Mouse (Mus musculus) adrenal gland (tissue): ENCODE results near the gene Gid8.

Experiments
- intact Hi-C: fragments of 180-260 bp; cut with DNase I; formaldehyde crosslinking; loops from one replicate; pipeline ENCODE4 v1.15.1; 2025
- long read RNA-seq, 2 experiments: library from polyadenylated mRNA; unstranded; transcript quantifications; one replicate each; pipeline ENCODE4 v2.0.0; 2020; ENCODE audit warnings: borderline replicate concordance in 1 of 2; ENCODE audit not compliant: insufficient replicate concordance in 1 of 2

Gene Gid8
- long read RNA-seq, experiment 1, transcript Gid8-201 (5 exons, 1,655 nt): major isoform, 9 of 14 reads
- long read RNA-seq, experiment 1, partial matches to known transcripts: 2 of 14 reads
- long read RNA-seq, experiment 1, other reads (novel, unspliced or antisense): 3 of 14 reads
- long read RNA-seq, experiment 2, partial matches to known transcripts: 2 of 6 reads
- long read RNA-seq, experiment 2, other reads (novel, unspliced or antisense): 1 of 6 reads

DNA sequence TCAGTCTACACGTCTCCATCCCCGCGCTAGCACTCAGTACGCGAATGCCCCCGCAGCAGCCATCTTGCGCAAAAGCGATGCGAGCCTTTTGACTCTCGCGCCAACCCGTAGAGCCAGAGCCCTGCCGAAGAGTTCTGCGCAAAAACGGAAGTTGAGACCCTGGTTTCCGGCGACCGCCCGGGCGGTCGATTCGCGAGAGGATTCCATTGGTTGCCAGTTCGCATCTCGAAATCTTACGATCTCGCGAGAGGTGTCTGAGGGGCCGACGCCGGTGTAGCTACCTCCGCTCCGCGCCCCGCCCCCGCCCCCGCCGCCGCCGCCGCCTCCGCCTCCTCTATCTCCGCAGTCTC lies at the start of gene Gid8, which contains the start of gene Dido1:
Gid8 (plus strand) TSS at position 195 of the 350 bp plus-strand sequence.
Dido1 (minus strand) TSS at position 77 of the 350 bp plus-strand sequence.
- intact Hi-C loops: loop anchor here (5.0 kb wide), 1 partner anchor 33 kb away; no protein-coding TSS in a partner anchor

DNA sequence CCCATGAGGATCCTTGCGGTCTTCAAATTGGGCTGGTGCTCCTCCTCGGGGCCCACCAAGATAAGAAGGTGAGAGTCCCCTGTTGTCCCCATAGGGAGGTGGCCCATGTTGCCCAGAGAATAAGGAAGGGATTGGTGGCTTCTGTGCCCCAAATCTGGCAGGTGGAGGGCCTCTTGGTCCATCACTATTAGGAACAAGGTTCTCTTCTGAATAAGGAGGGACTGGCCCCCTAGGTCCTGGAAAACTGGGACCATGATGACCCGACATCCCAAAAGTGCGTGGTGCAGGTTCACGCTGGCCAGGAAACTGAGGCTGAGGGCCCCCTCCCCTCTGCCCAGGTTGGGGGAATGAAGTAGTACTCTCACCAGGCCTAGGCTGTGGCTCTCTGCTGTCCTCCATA lies 49.4 kb upstream of the Gid8 start:
- intact Hi-C loops: no loop called here

DNA sequence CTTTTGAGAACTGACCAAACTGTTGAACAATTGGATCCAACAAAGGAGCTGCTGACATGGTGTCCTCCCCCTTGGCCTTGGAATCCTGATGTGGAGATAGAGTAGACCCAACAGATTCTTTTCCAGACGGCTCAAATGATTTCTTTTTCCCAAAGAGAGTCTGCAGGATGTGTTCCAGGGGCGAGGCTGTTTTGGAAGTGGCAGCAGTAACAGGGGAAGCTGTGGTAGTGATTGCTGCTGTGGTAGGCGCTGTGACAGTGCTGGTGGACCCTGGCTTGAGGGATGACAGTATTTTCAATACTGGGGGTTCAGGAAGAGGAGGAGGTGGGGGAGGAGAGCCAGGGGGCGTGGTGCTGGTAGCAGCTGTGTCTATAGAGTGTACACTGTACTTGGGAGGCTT lies 47.9 kb upstream of the Gid8 start:
- intact Hi-C loops: no loop called here

DNA sequence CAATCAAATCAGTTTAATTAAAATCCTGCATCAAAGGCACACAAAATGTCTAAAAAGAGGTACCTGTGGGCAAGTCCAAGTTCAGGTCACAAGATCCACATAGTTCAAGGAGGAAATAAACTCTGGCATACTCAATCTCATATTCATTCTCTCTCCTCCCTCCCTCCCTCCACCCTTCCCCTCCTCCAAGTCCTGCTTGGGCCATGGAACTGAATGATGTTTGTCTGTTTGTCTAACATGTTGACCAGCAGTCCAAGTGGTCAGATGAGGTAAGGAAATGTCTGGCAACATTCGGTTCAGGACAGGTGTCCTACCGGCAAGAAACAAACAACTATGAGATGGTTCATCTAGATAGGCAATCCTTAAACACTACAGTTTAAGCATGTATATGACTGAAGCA lies 33.2 kb upstream of the Gid8 start:
- intact Hi-C loops: loop anchor here (5.0 kb wide), 2 partner anchors 36 to 71 kb away; partner anchors contain the start of gene Gid8

DNA sequence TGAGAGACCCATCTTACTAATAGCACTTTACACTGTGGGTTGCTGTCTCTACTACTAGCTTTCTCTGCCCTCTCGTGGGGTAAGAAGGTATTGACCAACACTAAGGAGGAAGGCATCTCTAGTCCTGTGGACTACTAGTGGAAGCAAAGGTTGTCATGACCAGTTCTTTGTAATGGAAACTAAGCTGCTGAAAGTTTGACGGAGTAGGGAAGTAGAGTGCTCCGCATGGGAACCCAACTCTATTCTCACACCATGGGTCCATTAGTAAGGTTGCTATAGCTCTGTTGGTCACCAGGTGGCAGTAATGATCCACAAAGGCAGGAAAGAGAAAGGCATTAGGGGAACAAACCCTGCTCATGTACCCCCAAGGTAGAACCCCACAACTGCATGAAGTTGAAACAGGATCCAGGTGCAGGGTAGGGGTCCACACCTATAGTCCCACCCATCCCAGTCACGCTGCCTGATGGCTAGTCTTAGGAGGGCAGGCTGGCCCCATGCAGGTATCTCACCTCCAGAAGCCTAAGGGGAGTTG lies 31.2 kb upstream of the Gid8 start:
- intact Hi-C loops: loop anchor here (5.0 kb wide), 2 partner anchors 34 to 69 kb away; partner anchors contain the start of gene Gid8

DNA sequence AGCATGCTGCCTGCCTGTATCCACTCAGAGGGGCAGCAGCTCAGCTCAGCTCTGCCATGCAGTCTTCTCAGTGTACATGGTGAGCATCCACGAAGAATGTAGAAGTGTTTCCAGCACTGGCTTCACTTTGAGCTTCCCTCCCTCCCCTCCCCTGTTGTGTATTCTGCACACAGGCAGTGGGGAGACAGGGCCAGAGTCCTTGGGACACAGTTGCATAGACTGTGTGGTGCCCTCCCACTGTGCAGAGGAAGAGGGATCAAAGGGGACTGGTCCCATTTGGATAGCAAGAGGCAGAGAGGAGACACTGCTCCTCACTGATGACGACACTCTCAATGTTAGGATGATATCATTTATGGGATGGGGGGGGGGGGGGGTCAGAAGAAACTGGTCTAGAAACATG lies 28.7 kb upstream of the Gid8 start:
- intact Hi-C loops: loop anchor here (5.0 kb wide), 1 partner anchor 46 kb away; the partner anchor contains the start of gene Slc17a9

DNA sequence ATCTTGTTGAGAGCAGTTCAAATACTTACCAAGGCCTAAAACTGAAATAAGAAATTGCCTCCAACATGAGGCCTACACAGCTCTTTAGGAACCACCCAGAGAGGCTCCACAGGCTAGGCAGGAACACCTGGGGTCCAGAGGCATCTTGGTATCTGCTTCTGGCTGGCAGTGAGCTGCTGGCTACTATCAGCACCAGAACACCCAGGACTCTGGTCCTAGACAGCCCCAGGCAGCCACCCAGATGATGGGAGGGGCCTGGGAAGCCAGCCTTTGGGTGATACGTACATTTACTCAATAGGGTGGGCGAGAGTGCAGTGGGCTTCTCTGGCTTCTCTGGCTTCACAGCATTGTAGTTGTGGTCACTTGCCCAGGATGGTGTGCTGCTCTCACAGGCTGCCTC lies 26.4 kb upstream of the Gid8 start:
- intact Hi-C loops: loop anchor here (5.0 kb wide), 1 partner anchor 44 kb away; the partner anchor contains the start of gene Slc17a9

DNA sequence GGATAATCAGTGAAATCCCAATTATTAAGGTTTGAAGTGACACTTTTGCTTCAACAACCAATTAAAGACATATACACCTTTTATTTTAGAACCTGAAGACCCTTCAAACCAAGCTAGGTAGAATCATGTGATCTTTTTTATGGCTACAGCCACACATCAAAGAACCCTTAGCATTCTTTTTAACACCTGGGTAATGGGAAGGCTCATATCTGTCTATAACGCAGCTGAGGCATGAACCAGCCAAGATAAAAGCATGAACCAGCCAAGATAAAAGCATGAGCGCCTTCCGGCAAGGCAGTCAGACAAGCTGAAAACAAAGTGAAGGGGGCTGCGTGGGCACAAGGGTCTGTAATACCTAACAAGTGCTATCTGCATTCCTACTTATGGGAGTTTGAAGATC lies 25.9 kb upstream of the Gid8 start:
- intact Hi-C loops: loop anchor here (5.0 kb wide), 1 partner anchor 43 kb away; the partner anchor contains the start of gene Slc17a9

DNA sequence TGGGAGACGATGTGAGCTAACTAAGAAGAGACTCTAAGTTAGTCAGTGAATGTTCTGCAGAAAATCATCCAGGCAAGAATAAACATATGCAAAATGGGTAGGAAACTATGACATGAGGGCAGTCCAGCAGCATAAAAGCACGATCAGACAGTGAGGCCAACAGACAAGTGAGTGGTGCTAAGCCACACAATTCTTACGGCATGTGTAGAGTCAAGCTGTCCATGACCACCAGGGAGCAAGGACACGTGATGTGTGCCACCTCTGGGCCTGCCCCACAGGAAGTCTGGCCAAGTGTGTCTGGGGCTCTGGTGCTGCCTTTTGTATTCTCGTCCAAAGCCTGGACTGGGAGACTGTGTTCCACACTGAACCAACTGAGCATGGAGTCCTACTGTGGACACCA lies 20.1 kb upstream of the Gid8 start:
- intact Hi-C loops: no loop called here

DNA sequence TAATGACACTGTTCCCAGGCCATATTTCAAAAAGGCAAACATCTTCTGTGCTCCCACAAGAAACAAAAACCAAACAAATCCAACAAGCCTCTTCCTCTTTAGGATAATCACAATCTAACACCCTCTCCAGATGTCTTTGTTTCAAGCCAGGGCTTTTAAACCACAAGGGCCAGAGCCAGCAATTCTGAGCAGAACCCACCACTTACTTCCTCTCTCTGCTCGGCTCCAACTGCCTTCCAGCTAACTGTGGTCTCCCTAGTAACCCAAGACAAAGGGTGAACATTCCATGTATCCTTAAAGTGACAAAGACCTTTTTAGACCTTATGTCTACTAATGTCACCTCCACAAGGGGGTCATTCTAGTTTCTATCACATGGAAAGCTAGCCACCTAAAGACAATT lies 17.3 kb upstream of the Gid8 start:
- intact Hi-C loops: no loop called here

DNA sequence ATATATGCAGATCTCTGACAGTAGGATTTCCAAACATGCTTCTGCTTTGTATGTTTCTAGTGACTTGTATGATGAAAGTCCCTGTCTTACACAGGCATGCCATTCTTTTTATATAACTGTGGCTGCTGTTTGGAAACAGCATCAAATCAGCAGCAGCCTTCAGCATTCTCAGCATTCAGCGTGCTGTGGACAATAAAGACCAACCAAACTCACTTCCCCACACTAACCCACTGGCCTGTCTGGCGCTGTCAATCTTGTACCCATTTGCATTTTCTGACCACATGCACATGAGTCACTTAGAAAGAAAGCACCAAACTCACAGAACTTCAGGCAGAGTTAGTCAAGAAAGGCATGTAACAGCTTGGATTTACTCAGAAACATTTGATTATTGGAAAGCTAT lies 14.7 kb upstream of the Gid8 start:
- intact Hi-C loops: no loop called here

DNA sequence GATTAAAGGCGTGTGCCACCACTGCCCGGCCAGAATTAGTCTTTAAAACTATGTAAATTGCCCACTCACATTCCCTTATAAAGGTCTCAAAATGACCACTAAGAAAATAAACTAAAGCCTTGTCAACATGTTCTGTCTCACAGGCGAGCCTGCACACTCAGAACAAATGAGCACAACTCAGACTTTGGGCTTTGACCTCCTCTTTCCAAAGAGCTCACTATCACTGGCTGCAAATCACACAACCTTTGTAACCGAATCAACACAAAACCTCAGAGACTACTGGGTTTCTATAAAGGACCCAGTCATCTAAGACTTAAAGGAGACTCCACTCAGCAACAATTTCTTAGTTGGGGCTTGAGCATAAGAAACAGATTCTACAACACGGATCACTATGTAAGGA lies 9.5 kb upstream of the Gid8 start:
- intact Hi-C loops: no loop called here

DNA sequence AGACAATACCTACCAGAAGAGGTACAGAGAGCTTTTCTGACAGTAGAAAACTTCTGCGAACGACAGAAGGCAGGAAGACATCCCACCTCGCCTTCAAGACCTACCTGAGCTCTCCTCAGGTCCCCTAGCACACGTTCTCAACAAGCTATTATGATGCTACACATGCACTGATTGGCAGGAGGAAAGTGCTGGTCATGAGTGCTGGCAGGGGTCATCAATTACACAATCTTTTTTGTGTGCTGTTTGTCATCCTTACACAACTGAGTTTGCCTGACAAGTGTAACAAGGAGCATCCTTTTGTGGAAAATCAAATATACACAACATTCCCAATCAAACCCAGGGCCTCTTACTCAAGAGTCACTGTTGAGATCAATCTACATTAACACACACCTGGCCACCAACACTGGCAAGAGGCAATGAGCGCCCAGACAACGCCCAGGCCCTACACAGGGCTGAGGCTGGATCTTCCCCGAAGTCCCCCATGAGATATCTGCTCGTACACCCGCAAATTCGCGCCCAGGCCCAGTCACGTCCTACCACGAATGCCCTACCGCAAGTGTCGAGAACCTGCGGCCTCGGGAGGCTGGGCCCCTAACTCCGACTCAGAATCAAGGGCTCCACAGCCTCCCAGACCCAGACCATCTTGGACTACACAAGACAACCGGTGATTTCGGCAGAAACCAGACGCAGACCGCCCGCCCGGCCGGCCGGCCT lies 8.7 kb upstream of the Gid8 start:
- intact Hi-C loops: no loop called here

DNA sequence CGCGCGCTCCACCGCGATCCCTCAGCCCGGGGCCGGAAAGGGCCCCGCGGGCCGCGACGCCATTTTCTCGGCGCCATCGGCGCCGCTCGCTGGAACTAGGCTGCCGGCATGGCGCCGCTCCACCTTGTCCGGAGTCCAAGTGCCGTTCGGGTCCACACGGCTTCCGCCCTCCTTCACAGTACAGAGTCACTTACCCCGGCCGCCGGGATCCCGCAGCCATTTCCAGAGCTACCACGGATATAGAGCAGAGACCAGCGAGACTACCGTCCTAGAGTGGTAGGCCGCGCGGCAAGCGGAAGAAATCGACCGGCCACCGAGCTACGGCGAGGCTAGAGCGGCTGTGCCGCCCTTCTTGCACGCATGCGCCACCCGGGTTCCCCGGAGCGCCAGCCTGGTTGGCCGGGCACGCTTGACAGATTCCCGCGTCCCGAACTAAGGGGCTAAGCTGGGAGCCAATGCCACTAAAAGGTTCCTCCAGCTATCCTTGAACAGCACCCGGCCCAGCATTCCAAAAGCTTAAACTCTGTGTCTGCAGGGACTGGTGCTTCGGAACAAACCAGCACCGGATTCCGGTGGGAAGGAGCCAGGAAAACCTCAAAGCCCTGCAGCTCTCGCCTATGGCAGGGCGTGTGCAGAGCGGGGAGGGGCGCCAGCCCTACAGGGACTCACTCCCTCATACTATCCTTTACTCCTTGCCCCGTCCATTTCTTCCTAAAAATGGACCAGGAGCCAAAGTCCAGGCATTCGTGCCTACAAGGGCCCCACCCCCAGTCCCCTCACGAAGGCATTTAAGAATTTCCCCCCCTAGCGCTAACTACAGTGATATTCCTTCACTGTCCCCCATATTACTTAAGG lies 7.9 kb upstream of the Gid8 start:
- intact Hi-C loops: no loop called here

DNA sequence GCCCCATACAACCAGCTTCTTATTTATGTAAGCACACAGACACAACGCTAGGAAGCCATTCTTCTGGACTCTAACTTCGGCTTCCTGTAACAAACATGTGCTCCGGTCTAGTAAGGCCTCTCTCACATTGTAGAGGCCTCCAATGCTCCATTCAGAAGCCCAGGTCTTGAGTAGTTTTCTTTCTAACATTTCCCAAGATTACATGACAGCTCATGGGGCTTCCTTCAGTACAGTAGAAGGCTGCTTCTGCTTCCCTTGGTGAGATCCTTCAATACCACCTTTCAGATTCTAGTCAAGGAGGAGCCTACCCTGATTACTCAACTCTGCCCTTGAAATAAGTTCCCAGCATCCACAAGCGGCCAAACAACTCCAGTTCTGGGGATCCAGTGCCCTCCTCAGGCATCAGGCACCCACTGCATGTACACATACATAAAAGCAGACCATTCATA lies 7.2 kb upstream of the Gid8 start:
- intact Hi-C loops: no loop called here

DNA sequence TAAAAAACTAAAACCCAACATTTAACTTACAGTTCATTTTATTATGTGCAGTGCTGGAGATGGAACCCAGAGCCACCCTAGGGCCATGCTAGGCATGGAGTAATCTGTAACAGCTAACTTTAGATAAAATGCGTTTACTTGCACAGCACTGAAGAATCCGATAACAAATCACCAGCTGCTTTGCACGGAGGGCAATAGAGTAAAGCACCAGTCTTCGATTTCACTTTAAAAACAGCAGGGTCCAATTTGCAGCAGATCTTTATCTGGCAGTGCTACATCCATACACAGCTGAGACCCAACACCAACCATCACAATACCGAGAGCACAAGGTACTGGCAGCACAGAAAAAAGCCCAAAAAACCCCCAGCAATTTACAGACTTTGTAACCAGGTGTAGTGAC lies 6.7 kb upstream of the Gid8 start:
- intact Hi-C loops: no loop called here

DNA sequence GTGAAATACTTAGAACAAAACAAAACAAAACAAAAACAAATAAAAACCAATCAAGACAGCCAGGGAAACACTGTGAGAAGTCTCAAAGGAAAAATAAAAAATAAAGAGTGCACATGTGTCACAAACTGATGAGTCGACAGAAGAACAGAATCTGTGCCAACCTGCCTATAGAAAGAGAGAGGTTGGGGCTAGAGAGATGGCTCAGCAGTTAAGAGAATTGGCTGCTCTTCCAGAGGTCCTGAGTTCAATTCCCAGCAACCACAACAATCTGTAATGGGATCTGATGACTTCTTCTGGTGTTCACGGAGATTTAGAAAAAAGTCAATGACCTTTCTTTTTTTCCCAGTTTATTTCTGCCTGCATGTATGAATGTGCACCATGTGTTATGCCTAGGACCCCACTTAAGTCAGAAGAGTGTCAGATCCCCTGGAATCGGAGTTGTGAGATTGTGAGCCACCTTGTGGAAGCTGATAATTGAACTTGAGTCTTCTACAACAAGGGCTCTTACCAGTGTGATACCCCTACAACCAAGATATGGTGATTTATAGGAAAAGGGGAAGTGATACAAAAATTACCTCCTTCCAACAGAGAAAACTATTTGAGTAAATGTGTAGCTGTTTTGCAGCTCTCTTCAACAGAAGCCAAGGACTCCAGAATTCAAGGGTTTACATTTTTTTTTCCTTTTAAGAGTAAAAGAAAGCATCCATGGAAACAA lies 6.1 kb upstream of the Gid8 start:
- intact Hi-C loops: no loop called here

DNA sequence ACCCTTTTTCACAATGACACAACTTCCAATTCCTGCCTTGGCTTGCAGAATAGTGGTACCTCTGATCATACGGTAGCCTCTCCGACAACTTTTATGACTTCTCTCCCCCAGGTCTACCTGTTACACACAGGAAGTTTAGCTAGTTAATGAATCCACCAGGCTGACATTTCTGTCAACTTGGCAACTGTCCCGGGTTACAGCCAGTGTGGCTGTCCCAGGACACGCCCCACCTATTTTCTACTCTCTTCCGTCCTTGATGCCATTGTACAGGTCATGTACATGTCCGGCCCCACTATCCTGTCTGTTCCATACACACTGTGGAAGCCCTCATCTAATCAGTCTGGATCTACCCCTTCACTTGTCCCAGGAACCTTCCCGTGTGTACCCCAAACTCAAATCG lies 5.3 kb upstream of the Gid8 start:
- intact Hi-C loops: no loop called here

DNA sequence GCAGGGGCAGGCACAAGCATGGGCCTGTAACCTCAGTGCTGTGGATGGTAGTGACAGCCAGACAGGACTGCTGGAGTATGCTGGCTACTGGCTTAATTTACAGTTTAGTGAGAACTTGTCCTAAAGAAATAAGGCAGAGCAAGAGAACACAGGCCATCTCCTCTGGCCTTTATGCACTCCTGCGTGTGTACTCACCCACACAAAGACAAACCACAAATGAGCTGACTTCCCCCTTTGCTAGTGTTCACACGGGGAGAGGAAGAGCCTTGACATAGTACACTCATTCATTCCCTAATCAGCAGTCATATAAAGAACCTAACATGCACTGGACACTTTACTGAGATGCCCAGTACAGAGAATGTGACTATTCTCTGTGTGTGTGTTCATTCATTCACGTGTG lies 4.9 kb upstream of the Gid8 start:
- intact Hi-C loops: no loop called here

DNA sequence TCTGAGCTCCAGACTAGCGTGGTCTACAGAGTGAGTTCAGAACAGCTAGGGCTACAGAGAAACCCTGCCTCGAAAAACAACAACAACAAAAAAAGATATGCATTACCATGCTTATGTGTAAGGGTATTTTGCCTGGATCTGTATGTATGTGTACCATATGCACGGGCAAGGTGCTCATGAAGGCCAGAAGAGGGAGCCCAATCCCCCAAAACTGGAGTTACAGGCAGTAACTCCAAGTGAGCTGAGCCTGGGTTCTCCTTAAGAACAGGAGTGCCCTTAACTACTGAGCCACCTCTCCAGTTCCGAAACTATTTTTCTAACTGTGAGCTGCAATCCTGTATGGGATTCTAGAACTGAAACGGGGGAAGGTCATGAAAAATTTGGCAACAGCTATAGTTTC lies 3.9 kb upstream of the Gid8 start:
- intact Hi-C loops: no loop called here
